Mouse (Mus musculus) MEL (cell line): ENCODE data around the gene Ppp4r2. TPM values are rescaled to one million over a fixed set of nuclear protein-coding genes. Genes with fewer than 3 reads are reported as not detected.

Experiments
- DNase-seq: peaks from one replicate; pipeline ENCODE4 v3.0.0; 2011; ENCODE audit warnings: low read depth, low spot score
- H3K27ac ChIP-seq: 2 replicates; pipeline ENCODE4 v1.5.1; 2012; ENCODE audit warnings: low read depth, mild to moderate bottlenecking, control low read depth, low read length, moderate library complexity; ENCODE audit not compliant: control insufficient read depth
- H3K27me3 ChIP-seq, 2 experiments: fragments of 150-350 bp in 1 of 2; sonication (generic) in 1 of 2; 2 replicates each; pipeline ENCODE4 v1.6.1; 2012; ENCODE audit warnings: low read length in 2 of 2, mild to moderate bottlenecking in 2 of 2, improper control_type of control experiment in 1 of 2, moderate library complexity in 1 of 2; ENCODE audit not compliant: insufficient read depth in 2 of 2, control insufficient read depth in 1 of 2
- H3K36me3 ChIP-seq, 2 experiments: 2 replicates each; pipeline ENCODE4 v1.6.1; 2012 to 2014; ENCODE audit warnings: low read length in 2 of 2, improper control_type of control experiment in 1 of 2, inconsistent platforms in 1 of 2, mild to moderate bottlenecking in 1 of 2; ENCODE audit not compliant: insufficient read depth in 2 of 2, control insufficient read depth in 1 of 2
- H3K4me1 ChIP-seq, 2 experiments: fragments of 150-350 bp in 1 of 2; sonication (generic) in 1 of 2; 2 replicates each; pipeline ENCODE4 v1.6.1; 2012; ENCODE audit warnings: low read length in 2 of 2, improper control_type of control experiment in 1 of 2, mild to moderate bottlenecking in 1 of 2; ENCODE audit not compliant: insufficient read depth in 2 of 2, control insufficient read depth in 1 of 2
- H3K4me3 ChIP-seq, 2 experiments: fragments of 150-350 bp in 1 of 2; sonication (generic) in 1 of 2; 2 replicates each; pipeline ENCODE4 v1.5.1; 2012; ENCODE audit warnings: low read depth in 2 of 2, low read length in 2 of 2, mild to moderate bottlenecking in 2 of 2, moderate library complexity in 2 of 2, control low read depth in 1 of 2, improper control_type of control experiment in 1 of 2; ENCODE audit not compliant: control insufficient read depth in 1 of 2, insufficient read depth in 1 of 2
- H3K79me2 ChIP-seq: 2 replicates; pipeline ENCODE4 v1.6.1; 2012; ENCODE audit warnings: mild to moderate bottlenecking, low read length, moderate library complexity; ENCODE audit not compliant: control insufficient read depth, poor library complexity, insufficient read depth
- H3K9ac ChIP-seq: 2 replicates; pipeline ENCODE4 v1.6.1; 2012; ENCODE audit warnings: low read depth, mild to moderate bottlenecking, control low read depth, low read length, moderate library complexity; ENCODE audit not compliant: control insufficient read depth, poor library complexity, severe bottlenecking
- H3K9me3 ChIP-seq: fragments of 150-350 bp; sonication (generic); replicated peaks from 2 replicates; pipeline ENCODE4 v1.6.1; 2012; ENCODE audit warnings: mild to moderate bottlenecking, low read length, improper control_type of control experiment, moderate library complexity; ENCODE audit not compliant: insufficient read depth
- BHLHE40 ChIP-seq: IDR thresholded peaks from 2 replicates; pipeline ENCODE4 v1.6.1; 2012; ENCODE audit warnings: low read depth, mild to moderate bottlenecking, inconsistent platforms, low read length, improper control_type of control experiment, borderline replicate concordance
- CHD2 ChIP-seq: IDR thresholded peaks from 2 replicates; pipeline ENCODE4 v1.6.1; 2011; ENCODE audit warnings: low read length, improper control_type of control experiment
- CTCF ChIP-seq, 3 experiments: IDR thresholded peaks in 2 of 3; conservative IDR thresholded peaks in 1 of 3; 2 replicates each; pipeline ENCODE4 v1.5.1; 2011 to 2012; ENCODE audit warnings: low read length in 3 of 3, low read depth in 2 of 3, mild to moderate bottlenecking in 2 of 3, improper control_type of control experiment in 1 of 3, inconsistent platforms in 1 of 3, mixed read lengths in 1 of 3, moderate library complexity in 1 of 3; ENCODE audit not compliant: control insufficient read depth in 1 of 3, insufficient read depth in 1 of 3, poor library complexity in 1 of 3, severe bottlenecking in 1 of 3
- E2F4 ChIP-seq: IDR thresholded peaks from 2 replicates; pipeline ENCODE4 v1.6.1; 2011; ENCODE audit warnings: low read depth, low read length, improper control_type of control experiment, borderline replicate concordance
- GABPA ChIP-seq: IDR thresholded peaks from 2 replicates; pipeline ENCODE4 v1.6.1; 2012; ENCODE audit warnings: low read depth, mild to moderate bottlenecking, inconsistent platforms, low read length, improper control_type of control experiment, moderate library complexity
- HCFC1 ChIP-seq: IDR thresholded peaks from 2 replicates; pipeline ENCODE4 v1.6.1; 2012; ENCODE audit warnings: low read depth, mild to moderate bottlenecking, inconsistent platforms, low read length, improper control_type of control experiment, moderate library complexity
- KAT2A ChIP-seq: conservative IDR thresholded peaks from 2 replicates; pipeline ENCODE4 v1.6.1; 2012; ENCODE audit warnings: low read depth, low read length, improper control_type of control experiment, inconsistent platforms
- MAFK ChIP-seq: IDR thresholded peaks from 2 replicates; pipeline ENCODE4 v1.6.1; 2011; ENCODE audit warnings: low read depth, mild to moderate bottlenecking, low read length, improper control_type of control experiment, borderline replicate concordance
- MAX ChIP-seq: IDR thresholded peaks from 2 replicates; pipeline ENCODE4 v1.6.1; 2011; ENCODE audit warnings: low read length, improper control_type of control experiment
- MAZ ChIP-seq: IDR thresholded peaks from 2 replicates; pipeline ENCODE4 v1.6.1; 2012; ENCODE audit warnings: low read depth, mild to moderate bottlenecking, inconsistent platforms, low read length, improper control_type of control experiment
- MEF2A ChIP-seq: IDR thresholded peaks from 2 replicates; pipeline ENCODE4 v1.6.1; 2014; ENCODE audit warnings: low read depth, mild to moderate bottlenecking, inconsistent platforms, low read length, improper control_type of control experiment; ENCODE audit not compliant: poor library complexity, insufficient replicate concordance, severe bottlenecking; ENCODE audit errors: extremely low read depth
- MXI1 ChIP-seq: IDR thresholded peaks from 2 replicates; pipeline ENCODE4 v1.6.1; 2011; ENCODE audit warnings: mild to moderate bottlenecking, low read depth, low read length, improper control_type of control experiment
- NELFE ChIP-seq: IDR thresholded peaks from 2 replicates; pipeline ENCODE4 v1.6.1; 2011; ENCODE audit warnings: low read depth, low read length, improper control_type of control experiment
- POLR2A ChIP-seq, 2 experiments: IDR thresholded peaks; 2 replicates each; pipeline ENCODE4 v1.6.1; 2011 to 2012; ENCODE audit warnings: low read length in 2 of 2, mild to moderate bottlenecking in 2 of 2, control low read depth in 1 of 2, improper control_type of control experiment in 1 of 2, low read depth in 1 of 2, moderate library complexity in 1 of 2; ENCODE audit not compliant: control insufficient read depth in 1 of 2, insufficient read depth in 1 of 2, poor library complexity in 1 of 2
- RAD21 ChIP-seq: IDR thresholded peaks from 2 replicates; pipeline ENCODE4 v1.6.1; 2011; ENCODE audit warnings: mild to moderate bottlenecking, low read depth, low read length, improper control_type of control experiment
- RCOR1 ChIP-seq: IDR thresholded peaks from 2 replicates; pipeline ENCODE4 v1.6.1; 2012; ENCODE audit warnings: low read depth, mild to moderate bottlenecking, inconsistent platforms, low read length, improper control_type of control experiment
- SIN3A ChIP-seq: IDR thresholded peaks from 2 replicates; pipeline ENCODE4 v1.6.1; 2012; ENCODE audit warnings: low read length, improper control_type of control experiment, inconsistent platforms
- SMC3 ChIP-seq: IDR thresholded peaks from 2 replicates; pipeline ENCODE4 v1.6.1; 2011; ENCODE audit warnings: low read depth, low read length, improper control_type of control experiment
- TAL1 ChIP-seq: IDR thresholded peaks from 2 replicates; pipeline ENCODE4 v1.6.1; 2012; ENCODE audit warnings: mild to moderate bottlenecking, inconsistent platforms, low read length, moderate library complexity, mixed read lengths
- TBP ChIP-seq: IDR thresholded peaks from 2 replicates; pipeline ENCODE4 v1.8.0; 2011; ENCODE audit warnings: low read depth, low read length, improper control_type of control experiment
- UBTF ChIP-seq: IDR thresholded peaks from 2 replicates; pipeline ENCODE4 v1.6.1; 2012; ENCODE audit warnings: low read depth, mild to moderate bottlenecking, inconsistent platforms, low read length, improper control_type of control experiment, moderate library complexity, borderline replicate concordance; ENCODE audit not compliant: insufficient read depth
- USF1 ChIP-seq: IDR thresholded peaks from 2 replicates; pipeline ENCODE4 v1.6.1; 2014; ENCODE audit warnings: low read depth, mild to moderate bottlenecking, inconsistent platforms, low read length, improper control_type of control experiment, moderate library complexity
- USF2 ChIP-seq, 2 experiments: IDR thresholded peaks; 2 replicates each; pipeline ENCODE4 v1.6.1; 2011 to 2012; ENCODE audit warnings: improper control_type of control experiment in 2 of 2, low read length in 2 of 2, borderline replicate concordance in 1 of 2, inconsistent platforms in 1 of 2, low read depth in 1 of 2, mild to moderate bottlenecking in 1 of 2; ENCODE audit not compliant: insufficient read depth in 1 of 2
- ZC3H11A ChIP-seq: IDR thresholded peaks from 2 replicates; pipeline ENCODE4 v1.6.1; 2012; ENCODE audit warnings: low read depth, mild to moderate bottlenecking, inconsistent platforms, low read length, improper control_type of control experiment
- ZKSCAN1 ChIP-seq: IDR thresholded peaks from 2 replicates; pipeline ENCODE4 v1.6.1; 2012; ENCODE audit warnings: low read depth, mild to moderate bottlenecking, inconsistent platforms, low read length, improper control_type of control experiment, moderate library complexity
- ZMIZ1 ChIP-seq: IDR thresholded peaks from 2 replicates; pipeline ENCODE4 v1.6.1; 2012; ENCODE audit warnings: low read depth, mild to moderate bottlenecking, inconsistent platforms, low read length, improper control_type of control experiment, moderate library complexity
- ZNF384 ChIP-seq: IDR thresholded peaks from 2 replicates; pipeline ENCODE4 v1.6.1; 2012; ENCODE audit warnings: low read depth, mild to moderate bottlenecking, inconsistent platforms, low read length, improper control_type of control experiment
- polyA plus RNA-seq, 2 experiments: library from polyadenylated mRNA; stranded (reverse) in 1 of 2; unstranded in 1 of 2; fragments of >175 nt in 1 of 2; fragments of >200 nt in 1 of 2; gene quantifications; 2 replicates each; pipeline versions ENCODE4 v1.2.1 to v1.2.4; 2012; ENCODE audit warnings: low replicate concordance in 2 of 2, low read depth in 1 of 2; ENCODE audit not compliant: insufficient read length in 2 of 2, insufficient read depth in 1 of 2, missing spikeins in 1 of 2
- total RNA-seq: library from RNA; depleted of rRNA; stranded (reverse); fragments of 300-350 nt; gene quantifications from 2 replicates; pipeline ENCODE4 v1.2.3, GENCODE M21; 2012

Gene Ppp4r2
- total and polyA plus RNA-seq, 3 experiments, result 57.1 to 61.4 TPM; not detected in 1

DNA sequence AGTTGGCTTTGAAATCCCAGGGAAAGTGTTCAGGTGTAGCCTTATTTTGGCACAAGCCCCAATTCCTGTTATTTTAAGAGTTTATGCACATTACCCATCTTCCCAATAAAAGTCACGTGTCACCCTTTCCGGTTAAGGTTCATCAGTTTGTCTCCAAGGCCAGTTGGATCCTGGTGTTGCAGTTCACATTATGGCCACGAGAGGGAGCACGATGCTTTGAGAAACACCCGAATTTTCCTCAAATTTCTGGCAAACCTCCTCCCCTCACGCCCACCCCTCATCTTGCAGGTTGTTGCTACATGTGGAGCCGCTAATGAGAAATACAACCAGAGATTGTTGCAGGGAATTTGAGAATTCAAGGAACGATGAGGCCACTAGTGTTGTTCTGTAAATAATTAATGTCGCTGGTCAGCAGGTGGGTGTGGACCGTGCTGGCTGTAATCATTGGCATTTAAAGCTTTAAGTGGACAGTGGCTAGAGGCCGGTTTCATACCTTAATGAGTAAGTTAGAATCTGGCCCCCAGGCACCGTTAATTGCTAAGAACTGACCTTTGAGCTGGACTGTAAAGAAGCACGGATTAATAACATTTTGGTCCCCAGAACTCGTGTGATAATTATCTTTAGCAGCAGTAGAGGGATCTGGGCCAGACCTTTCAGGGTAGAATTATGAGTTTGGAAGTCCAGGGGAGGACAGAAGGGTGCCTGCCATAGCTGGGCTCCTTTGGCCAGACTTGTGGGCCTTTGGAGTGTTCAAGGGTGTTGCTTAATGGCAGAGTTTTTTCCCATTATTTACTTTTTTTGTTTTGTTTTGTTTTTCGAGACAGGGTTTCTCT, 49.2 kb downstream of the Ppp4r2 start:
- Histone ChIP-seq H3K36me3 (no peaks in the 10 kb centered on the region), H3K4me3 (peak overlapping the region; percentile 26 to 41), H3K4me1 (no peaks in the 10 kb centered on the region), H3K27me3 (no peaks in the 10 kb centered on the region), H3K9ac (no peak overlapping the region), H3K79me2 (no peaks in the 10 kb centered on the region), H3K27ac (no peak overlapping the region), H3K9me3 (no peaks in the 10 kb centered on the region)
- TF ChIP-seq GABPA (no peak), ZC3H11A (peak; percentile 28), MAX (peak; percentile 57; the same call in 1 of the 2 replicates), TBP (0 out of 2 replicates have a peak, but pooled peaks have one; percentile 8), MAZ (0 out of 2 replicates have a peak, but pooled peaks have one; percentile 23), MXI1 (peak; percentile 13; the same call in 1 of the 2 replicates), SMC3 (peak; percentile 73), SIN3A (0 out of 2 replicates have a peak, but pooled peaks have one; percentile 21), RAD21 (peak; percentile 65), RCOR1 (no peak), NELFE (no peak), MEF2A (no peak), CTCF (IDR thresholded peaks at IDR 0.05 in 2 of 3, conservative IDR thresholded peaks at IDR 0.05 in 1 of 3; ENCODE audit: control insufficient read depth in 1 of 3, insufficient read depth in 1 of 3, low read depth in 2 of 3, low read length in 3 of 3, poor library complexity in 1 of 3, severe bottlenecking in 1 of 3) (peak; percentile 74 to 93 (median 85)), TAL1 (no peak), E2F4 (no peak), ZMIZ1 (no peak), HCFC1 (no peak), BHLHE40 (peak; percentile 68; the same call in 1 of the 2 replicates), UBTF (no peak), USF1 (peak; percentile 78)
- DNase-seq, result peak; percentile 75

DNA sequence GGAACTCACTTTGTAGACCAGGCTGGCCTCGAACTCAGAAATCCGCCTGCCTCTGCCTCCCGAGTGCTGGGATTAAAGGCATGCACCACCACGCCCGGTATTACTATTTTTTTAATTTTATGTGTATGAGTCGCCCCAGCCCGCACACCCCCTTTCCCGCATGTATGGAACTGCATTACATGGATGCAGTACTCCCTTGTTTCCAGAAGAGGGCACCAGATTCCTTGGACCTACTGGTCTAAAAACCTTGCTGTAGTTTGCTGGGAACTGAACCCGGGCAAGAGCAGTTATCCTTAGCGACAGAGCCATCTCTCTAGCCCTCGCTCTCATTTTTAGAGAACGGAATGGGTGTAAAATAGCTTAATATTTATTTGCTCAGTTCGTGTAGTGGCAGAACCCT, 49.8 kb downstream of the Ppp4r2 start:
- H3K9me3 ChIP-seq, result no peaks in the 10 kb centered on the region
- no peaks in the 10 kb centered on the region for H3K27me3 ChIP-seq
- peak; percentile 76 for DNase-seq
- H3K4me3 ChIP-seq, result peak overlapping the region; percentile 26 to 41
- H3K79me2 ChIP-seq, result no peaks in the 10 kb centered on the region
- no peaks in the 10 kb centered on the region for H3K4me1 ChIP-seq
- no peaks in the 10 kb centered on the region for H3K36me3 ChIP-seq
- no peak overlapping the region for H3K9ac ChIP-seq
- H3K27ac ChIP-seq, result no peak overlapping the region
- TF ChIP-seq BHLHE40 (no peak), HCFC1 (no peak), TAL1 (no peak), RAD21 (peak; percentile 62), E2F4 (no peak), SMC3 (peak; percentile 63), USF2 (IDR thresholded peaks at IDR 0.05; ENCODE audit: borderline replicate concordance in 1 of 2, insufficient read depth in 1 of 2, low read depth in 1 of 2, low read length in 2 of 2) (no peak), MAZ (no peak), GABPA (no peak), TBP (0 out of 2 replicates have a peak, but pooled peaks have one; percentile 14), ZNF384 (no peak), UBTF (no peak), KAT2A (no peak), POLR2A (IDR thresholded peaks at IDR 0.05; ENCODE audit: control insufficient read depth in 1 of 2, insufficient read depth in 1 of 2, low read depth in 1 of 2, low read length in 2 of 2, poor library complexity in 1 of 2) (no peak), MAFK (no peak), ZKSCAN1 (no peak), ZC3H11A (peak; percentile 62), CTCF (IDR thresholded peaks at IDR 0.05 in 2 of 3, conservative IDR thresholded peaks at IDR 0.05 in 1 of 3; ENCODE audit: control insufficient read depth in 1 of 3, insufficient read depth in 1 of 3, low read depth in 2 of 3, low read length in 3 of 3, poor library complexity in 1 of 3, severe bottlenecking in 1 of 3) (peak; percentile 55 to 72 (median 68)), CHD2 (no peak), MAX (no peak)
